Mouse (Mus musculus) layer of hippocampus, adult 9-11 months (tissue): ENCODE measurements around the gene Xaf1.

Experiments used
- DNase-seq: peaks from one replicate; pipeline ENCODE4 v3.0.0; 2022

Xaf1 gene

DNA sequence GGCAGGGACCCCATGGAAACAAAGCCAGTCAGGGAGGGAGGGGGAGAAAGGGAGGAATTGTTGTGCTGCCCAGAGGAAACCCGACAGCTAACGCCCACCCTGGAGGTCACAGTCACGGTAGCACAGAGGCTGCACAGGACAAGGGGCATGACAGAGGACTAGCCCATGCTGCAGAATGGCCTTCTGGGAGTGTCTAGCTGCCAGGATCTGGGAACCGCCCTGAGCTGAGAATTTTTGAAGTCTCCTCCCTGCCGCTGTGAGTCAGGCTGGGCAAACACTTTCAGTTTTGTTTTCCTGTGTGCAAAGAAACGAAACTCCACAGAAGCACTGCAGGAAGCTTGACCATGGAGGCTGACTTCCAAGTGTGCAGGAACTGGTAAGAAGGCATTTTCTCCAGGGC lies at the start of gene Xaf1:
Xaf1 (plus strand) TSS at position 296 of the 400 bp plus-strand sequence.
- peak; percentile 51 for DNase-seq

GRCm38 (mm10) chr11:72255629-72256028 lies 45.8 kb upstream of the Xaf1 start:
- no peak for DNase-seq

- DNase-seq, result no peak
Observed at GRCm38 (mm10) chr11:72256441-72256840, 45.0 kb upstream of the Xaf1 start.

DNA sequence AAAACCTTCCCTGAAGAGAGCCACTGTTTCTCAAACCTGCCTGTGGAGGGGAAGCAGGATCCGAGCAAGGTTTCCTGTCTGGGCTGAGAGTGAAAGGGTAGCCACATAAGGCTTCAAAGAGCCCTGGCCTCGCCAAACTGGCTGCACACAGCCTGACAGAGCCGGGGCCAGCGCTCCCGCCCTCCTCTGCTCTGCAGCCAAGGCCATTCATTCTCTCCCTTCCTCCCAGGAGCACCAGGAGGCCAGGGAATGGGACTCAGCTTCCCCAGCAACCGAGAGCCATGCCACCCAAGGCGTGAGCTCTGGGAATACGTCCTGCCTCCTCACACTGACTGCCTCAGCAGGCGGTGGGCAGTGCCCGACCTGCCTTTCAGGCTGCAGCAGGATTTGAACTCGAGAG lies 35.9 kb upstream of the Xaf1 start:
- peak; percentile 43 for DNase-seq

DNA sequence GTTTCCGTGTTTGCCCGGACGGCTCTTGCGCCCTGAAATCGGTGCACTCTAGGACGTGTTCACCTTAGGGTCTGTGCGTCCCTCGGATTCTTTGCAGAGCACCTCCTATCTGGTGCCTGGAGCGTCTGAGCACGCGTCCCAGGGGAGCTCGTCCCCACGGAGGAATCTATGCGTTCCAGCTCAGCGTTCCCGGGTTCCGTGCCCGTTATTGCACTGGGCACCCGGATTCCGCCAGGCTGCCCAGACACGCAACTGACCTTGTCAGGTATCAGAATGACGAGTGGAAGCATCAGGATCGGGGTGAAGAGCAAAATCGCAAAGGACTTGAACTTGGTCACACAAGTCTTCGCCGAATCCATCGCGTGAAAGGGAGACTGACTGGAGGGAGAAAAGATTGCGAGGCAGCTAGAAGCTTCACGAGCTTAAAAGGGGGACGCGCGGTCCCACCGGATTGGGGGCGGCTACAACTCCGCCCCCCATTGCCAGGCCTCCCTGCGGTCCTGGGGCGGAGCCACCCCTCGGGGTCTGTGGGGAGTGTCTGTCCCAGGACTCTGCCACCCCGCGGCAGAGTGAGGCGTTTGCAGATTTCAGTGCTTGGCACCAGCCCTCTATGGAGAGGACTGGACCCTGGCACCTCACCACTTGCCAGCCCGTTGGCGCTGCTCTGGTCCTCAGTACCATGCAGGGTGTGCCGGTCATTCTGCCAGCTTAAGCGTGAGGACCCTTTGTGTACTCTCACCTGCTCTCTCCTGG lies 35.0 kb upstream of the Xaf1 start:
- DNase-seq, result peak; percentile 51

DNA sequence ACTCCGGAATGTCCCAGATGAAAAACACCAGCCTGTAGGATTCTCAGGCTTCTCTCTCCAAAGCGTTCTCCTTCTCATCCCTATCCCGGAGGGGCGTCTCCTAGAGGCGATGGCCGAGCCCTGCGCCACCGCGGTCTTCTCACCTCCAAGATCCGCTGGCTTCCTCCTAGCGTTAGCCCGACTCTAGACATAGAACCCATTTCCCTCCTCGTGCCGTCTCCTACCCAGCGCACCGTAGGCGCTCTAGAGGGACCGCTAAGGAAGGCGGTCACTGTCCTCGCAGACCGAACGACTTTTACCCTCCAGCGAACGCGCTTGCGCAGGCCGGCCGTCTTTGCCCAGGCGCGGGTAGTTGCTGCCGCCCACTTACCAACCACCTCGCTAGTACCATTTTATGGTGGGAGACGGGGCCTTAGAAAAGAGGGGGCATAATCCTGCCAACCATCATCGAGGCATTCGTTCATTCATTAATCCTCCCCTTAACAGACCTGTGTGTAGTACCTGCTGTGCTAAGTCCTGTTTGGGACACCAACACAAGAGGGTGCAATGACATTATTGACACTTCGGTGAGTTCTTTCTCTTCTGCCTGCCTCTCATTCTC lies 34.4 kb upstream of the Xaf1 start, which contains the start of gene Slc13a5:
Slc13a5 (minus strand) TSS at position 263 of the 601 bp plus-strand sequence.
- no peak for DNase-seq

GRCm38 (mm10) chr11:72271761-72272160 lies 29.7 kb upstream of the Xaf1 start:
- no peak for DNase-seq

GRCm38 (mm10) chr11:72273341-72273740 lies 28.1 kb upstream of the Xaf1 start:
- DNase-seq, result no peak

GRCm38 (mm10) chr11:72281143-72281851 lies 20.1 kb upstream of the Xaf1 start:
- DNase-seq, result no peak

DNA sequence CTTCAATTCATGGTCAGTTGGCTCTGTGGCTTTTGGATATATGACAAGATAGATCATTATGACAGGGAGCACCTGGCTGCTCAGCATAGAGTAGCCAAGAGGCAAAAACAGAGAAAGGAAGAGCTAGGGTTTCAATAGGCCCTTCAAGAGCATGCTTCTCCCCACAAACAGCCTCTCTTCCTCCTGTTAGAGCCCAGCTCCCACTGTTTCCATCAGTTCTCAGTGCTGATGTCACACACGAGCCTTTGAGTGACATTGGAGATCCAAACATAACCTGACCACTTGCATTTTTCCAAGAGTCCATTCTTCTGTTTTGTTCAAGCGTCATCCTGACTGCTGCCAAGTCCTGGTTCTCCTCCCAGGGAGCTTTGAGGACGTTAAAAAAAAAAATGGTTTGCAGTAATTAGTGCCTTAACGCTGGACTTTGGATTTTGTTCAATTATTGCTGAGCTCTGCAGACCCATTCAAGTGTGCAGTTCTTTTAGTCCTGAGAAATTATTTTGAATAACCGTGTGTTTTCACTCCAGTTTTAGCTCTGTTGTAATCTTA lies 19.5 kb upstream of the Xaf1 start:
- no peak for DNase-seq

DNA sequence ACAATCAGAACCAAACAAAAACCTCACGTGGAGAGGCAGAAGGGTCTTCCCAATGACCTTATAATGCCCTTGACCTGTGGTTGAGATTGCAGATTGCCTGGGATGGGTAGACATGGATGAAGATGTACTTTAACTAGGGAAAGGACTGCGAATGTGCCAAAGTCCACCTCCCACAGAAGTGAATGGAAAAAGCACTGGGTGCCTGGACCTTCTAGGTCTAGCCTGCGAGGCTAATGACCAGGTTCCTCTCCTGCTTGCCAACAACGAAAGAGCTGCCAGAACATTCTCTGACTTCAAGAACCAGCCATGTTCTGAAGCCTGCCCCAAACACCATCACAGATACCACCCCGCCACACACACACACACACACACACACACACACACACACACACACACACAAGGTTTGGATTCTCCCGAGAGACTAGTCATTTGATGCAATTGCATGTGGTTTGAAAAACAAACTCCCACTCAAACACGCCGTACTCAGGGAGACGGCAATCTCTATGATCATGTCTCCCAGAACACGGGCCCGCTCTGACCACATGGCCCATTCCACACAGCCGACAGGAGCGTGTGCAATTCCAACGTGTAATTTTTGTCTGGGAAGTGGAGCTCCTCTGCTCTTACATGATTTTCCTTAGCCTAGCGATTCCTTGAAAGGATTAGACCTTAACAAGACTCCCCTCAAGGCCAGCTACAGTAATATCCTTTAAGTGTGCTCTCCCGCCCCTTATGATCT lies 17.8 kb upstream of the Xaf1 start:
- no peak for DNase-seq

GRCm38 (mm10) chr11:72284532-72285182 lies 16.8 kb upstream of the Xaf1 start:
- no peak for DNase-seq

DNA sequence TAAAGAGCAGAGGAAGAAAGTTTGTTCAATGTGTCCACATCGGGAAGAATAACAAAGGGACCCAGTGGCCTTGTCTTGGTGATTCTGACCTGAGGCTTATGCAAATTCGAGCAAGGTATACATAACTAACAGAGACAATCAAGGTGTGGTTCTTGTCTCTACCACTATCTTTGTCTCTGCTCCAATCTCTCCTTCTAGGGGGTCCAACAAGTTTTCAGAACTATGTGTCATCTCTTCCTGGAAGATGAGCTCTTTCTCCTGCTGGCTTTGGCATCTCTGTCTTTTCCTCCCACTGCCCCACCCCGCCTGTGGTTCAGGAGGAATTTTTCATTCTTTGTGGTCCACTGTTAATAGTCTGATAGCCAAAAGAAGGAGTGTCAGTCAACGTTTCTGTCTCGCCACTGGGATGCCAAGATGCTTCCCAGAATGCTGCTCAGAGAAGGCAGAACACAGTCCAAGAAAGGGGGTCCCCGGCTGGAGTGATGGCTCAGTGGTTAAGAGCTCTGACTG lies 15.4 kb upstream of the Xaf1 start:
- DNase-seq, result no peak

- no peak for DNase-seq
Observed at GRCm38 (mm10) chr11:72286651-72287050, 14.8 kb upstream of the Xaf1 start.

DNA sequence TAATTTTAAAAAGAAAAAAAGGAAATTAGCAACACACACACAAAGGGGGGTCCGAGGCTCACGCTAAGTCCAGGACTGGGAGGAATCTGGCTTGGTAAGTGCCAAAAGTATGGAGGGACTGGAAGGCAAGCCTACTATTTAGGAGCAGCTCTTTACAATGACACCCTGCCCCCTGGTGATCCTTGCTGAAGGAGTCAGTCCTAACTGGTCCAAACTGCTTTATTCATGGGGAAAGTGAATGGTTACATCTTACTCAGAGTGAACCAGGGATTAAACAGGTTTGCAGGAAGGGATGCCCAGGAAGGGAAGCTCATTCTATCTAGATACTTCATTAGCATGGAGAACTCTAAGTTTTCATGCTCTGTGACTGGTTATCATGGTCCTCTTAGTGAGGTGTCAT lies 14.3 kb upstream of the Xaf1 start:
- DNase-seq, result no peak

GRCm38 (mm10) chr11:72287543-72287942 lies 13.9 kb upstream of the Xaf1 start:
- DNase-seq, result no peak

DNA sequence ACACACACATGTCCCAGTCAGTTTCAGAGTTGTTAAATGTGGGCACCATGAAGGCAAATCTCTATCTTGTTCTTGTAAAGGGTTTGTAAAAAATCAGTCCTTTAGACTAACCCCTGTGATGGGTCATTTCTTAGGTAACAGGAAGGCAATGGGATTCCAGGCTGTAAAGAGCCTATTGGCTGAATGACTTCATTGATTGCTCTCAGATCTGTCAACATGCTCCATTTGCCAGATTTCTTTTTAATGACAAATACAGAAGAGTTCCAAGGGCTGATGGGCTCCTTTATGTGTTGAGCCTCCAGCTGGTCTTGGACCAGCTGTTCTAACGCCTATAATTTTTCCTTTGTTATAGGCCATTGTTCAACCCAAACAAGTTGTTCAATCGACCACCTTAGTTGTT lies 8.3 kb upstream of the Xaf1 start:
- no peak for DNase-seq

- DNase-seq, result peak; percentile 93
Observed at GRCm38 (mm10) chr11:72302230-72302629, 801 bp downstream of the Xaf1 start.

- peak; percentile 36 for DNase-seq
Observed at GRCm38 (mm10) chr11:72307461-72307860, 6.0 kb downstream of the Xaf1 start.

DNA sequence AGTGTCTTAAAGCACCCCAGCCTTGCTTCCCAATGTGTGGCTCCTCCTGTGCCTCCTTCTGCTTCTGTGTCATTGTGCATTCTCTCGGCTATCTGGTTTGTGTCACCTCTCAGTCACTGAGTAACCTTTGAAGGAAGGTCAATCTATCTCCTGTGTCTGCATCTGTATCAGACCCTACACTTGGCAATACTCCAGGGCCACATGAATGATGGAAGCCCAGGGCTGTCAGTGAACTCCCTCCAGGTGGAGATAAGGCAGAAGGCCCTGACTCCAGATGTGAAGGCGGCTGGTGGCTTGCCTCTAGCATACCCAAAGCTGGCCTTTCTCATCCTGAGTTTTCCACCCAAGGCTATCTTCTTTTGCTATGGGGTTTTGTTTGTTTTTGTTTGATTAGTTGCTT lies 7.6 kb downstream of the Xaf1 start:
- DNase-seq, result no peak

DNA sequence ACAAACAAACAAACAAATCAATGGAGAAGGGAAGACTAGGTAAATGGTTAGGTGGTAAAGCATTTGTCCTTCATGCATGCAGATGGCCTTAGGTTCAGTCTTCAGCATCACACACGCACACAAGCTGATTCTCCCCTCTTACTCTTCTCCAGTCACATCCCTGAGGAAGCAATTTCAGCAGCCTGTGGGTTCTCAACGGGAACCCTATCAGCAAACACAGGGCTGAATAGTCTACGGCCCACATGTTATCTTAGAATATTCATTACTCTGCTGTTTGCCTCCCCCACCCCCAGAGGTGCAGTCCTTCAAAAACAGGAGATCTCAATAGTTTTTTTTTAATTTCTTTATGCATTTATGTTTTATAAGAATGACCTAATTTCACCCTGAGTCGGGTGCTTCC lies 9.1 kb downstream of the Xaf1 start:
- no peak for DNase-seq

- DNase-seq, result no peak
Observed at GRCm38 (mm10) chr11:72311355-72312001, 10.0 kb downstream of the Xaf1 start.
